Mouse (Mus musculus) inflammation-experienced regulatory T-cells, adult 16 weeks (primary cell): ENCODE measurements around the gene Mreg. TPM values are rescaled to one million over a fixed set of nuclear protein-coding genes. Genes with fewer than 3 reads are reported as not detected.

Experiments used
- polyA plus RNA-seq: library from polyadenylated mRNA; unstranded; fragments of 100-300 nt; shearing (Covaris generic); gene quantifications from one replicate; pipeline ENCODE4 v1.2.1, GENCODE M21; 2017

Gene Mreg
- polyA plus RNA-seq: not detected

GRCm38 (mm10) chr1:72211701-72212699 lies at the start of gene Mreg:
TSS of gene Mreg (minus strand) at chr1:72212307.

Other genes with a start within 250 kb of the Mreg start
- 6.8 TPM for gene Pecr, start 72.0 kb upstream of the Mreg start, polyA plus RNA-seq
- not detected for gene Tmem169, start 72.1 kb upstream of the Mreg start, polyA plus RNA-seq
- 41.3 TPM for gene Xrcc5, start 95.1 kb upstream of the Mreg start, polyA plus RNA-seq